Mouse (Mus musculus): Measurements from ENCODE around the gene D130052B06Rik. TPM values are rescaled to one million over a fixed set of nuclear protein-coding genes. Genes with fewer than 3 reads are reported as not detected.

The D130052B06Rik gene
- polyA plus RNA-seq, 1 experiment: not detected

DNA sequence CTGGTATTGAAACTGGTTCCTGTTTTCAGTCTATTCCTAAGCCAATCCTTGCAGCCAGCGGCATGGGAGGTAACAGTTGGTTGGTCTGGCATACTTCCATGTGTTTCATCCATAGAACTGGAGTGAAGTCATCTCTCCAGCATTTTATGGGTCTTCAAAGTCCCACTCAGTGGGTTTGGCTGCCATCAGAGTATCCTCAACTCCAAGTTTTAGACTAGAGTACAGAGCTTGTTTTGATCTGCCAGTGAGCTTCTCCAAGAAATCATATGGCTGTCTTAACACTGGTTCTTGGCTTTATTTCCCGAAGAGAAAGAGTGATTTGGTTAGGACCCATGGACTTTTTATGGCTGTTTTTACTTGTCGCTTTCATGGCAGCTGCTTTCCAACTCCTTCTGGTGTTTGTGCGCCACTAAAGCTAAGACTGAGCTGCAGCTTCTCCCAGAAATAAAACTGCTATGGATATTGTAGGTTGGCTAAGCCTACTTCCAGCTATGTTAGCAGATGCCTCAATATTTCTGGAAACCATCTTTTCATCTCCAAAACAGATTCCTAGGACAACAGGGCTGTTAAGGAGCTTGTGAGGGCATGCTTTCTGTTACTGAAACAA, 28.1 kb downstream of the D130052B06Rik start:
- Histone ChIP-seq H3K27me3 (ENCODE audit: control insufficient read depth, insufficient read depth, low read length) (no peaks in the 10 kb centered on the region), H3K4me1 (ENCODE audit: control insufficient read depth, insufficient read depth, low read length) (no peaks in the 10 kb centered on the region), H3K36me3 (ENCODE audit: control insufficient read depth, insufficient read depth, low read length) (no peaks in the 10 kb centered on the region), H3K27ac (ENCODE audit: control insufficient read depth, insufficient read depth, low read depth, low read length) (no peak overlapping the region), H3K4me3 (ENCODE audit: control insufficient read depth, low read depth, low read length) (no peak overlapping the region)
- TF ChIP-seq POLR2A (IDR thresholded peaks at IDR 0.05; ENCODE audit: control insufficient read depth, low read depth, low read length) (no peak), CTCF (IDR thresholded peaks at IDR 0.05; ENCODE audit: control insufficient read depth, insufficient read depth, insufficient replicate concordance, low read depth, low read length) (no peak)

- Histone ChIP-seq H3K4me1 (ENCODE audit: control insufficient read depth, insufficient read depth, low read length) (no peaks in the 10 kb centered on the region), H3K36me3 (ENCODE audit: control insufficient read depth, insufficient read depth, low read length) (no peaks in the 10 kb centered on the region), H3K27ac (ENCODE audit: control insufficient read depth, insufficient read depth, low read depth, low read length) (no peak overlapping the region), H3K4me3 (ENCODE audit: control insufficient read depth, low read depth, low read length) (no peak overlapping the region), H3K27me3 (ENCODE audit: control insufficient read depth, insufficient read depth, low read length) (no peaks in the 10 kb centered on the region)
- TF ChIP-seq CTCF (IDR thresholded peaks at IDR 0.05; ENCODE audit: control insufficient read depth, insufficient read depth, insufficient replicate concordance, low read depth, low read length) (no peak), POLR2A (IDR thresholded peaks at IDR 0.05; ENCODE audit: control insufficient read depth, low read depth, low read length) (no peak)
Observed at GRCm38 (mm10) chr11:33637107-33637506, 38.0 kb downstream of the D130052B06Rik start.

GRCm38 (mm10) chr11:33649358-33649757, 50.3 kb downstream of the D130052B06Rik start:
- Histone ChIP-seq H3K36me3 (ENCODE audit: control insufficient read depth, insufficient read depth, low read length) (no peaks in the 10 kb centered on the region), H3K4me3 (ENCODE audit: control insufficient read depth, low read depth, low read length) (no peak overlapping the region), H3K27me3 (ENCODE audit: control insufficient read depth, insufficient read depth, low read length) (no peaks in the 10 kb centered on the region), H3K4me1 (ENCODE audit: control insufficient read depth, insufficient read depth, low read length) (no peaks in the 10 kb centered on the region), H3K27ac (ENCODE audit: control insufficient read depth, insufficient read depth, low read depth, low read length) (no peak overlapping the region)
- TF ChIP-seq CTCF (IDR thresholded peaks at IDR 0.05; ENCODE audit: control insufficient read depth, insufficient read depth, insufficient replicate concordance, low read depth, low read length) (no peak), POLR2A (IDR thresholded peaks at IDR 0.05; ENCODE audit: control insufficient read depth, low read depth, low read length) (no peak)

GRCm38 (mm10) chr11:33654485-33654884, 55.4 kb downstream of the D130052B06Rik start:
- no peaks in the 10 kb centered on the region for H3K4me1 ChIP-seq (ENCODE audit: control insufficient read depth, insufficient read depth, low read length)
- no peaks in the 10 kb centered on the region for H3K36me3 ChIP-seq (ENCODE audit: control insufficient read depth, insufficient read depth, low read length)
- H3K4me3 ChIP-seq (ENCODE audit: control insufficient read depth, low read depth, low read length): no peak overlapping the region
- no peaks in the 10 kb centered on the region for H3K27me3 ChIP-seq (ENCODE audit: control insufficient read depth, insufficient read depth, low read length)
- TF ChIP-seq CTCF (IDR thresholded peaks at IDR 0.05; ENCODE audit: control insufficient read depth, insufficient read depth, insufficient replicate concordance, low read depth, low read length): no peak
- TF ChIP-seq POLR2A (IDR thresholded peaks at IDR 0.05; ENCODE audit: control insufficient read depth, low read depth, low read length): no peak
- no peak overlapping the region for H3K27ac ChIP-seq (ENCODE audit: control insufficient read depth, insufficient read depth, low read depth, low read length)

DNA sequence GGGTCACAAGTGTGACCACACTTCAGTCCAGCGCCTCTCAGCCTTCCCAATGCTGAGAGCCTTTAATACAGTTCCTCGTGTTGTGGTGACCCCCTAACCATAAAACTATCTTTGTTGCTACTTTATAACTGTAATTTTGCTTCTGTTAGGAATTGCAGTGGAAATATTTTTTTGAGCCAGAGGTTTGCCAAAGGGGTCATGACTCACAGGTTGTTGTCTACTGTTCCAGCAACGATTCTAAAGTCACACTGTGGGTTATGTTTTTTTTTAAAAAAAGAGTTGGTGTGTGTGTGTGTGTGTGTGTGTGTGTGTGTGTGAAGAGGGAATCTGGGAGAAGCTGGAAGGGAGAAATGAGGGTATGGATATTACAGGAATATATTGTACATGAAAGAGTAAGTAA, 56.1 kb downstream of the D130052B06Rik start:
- H3K27ac ChIP-seq (ENCODE audit: control insufficient read depth, insufficient read depth, low read depth, low read length): no peak overlapping the region
- H3K27me3 ChIP-seq (ENCODE audit: control insufficient read depth, insufficient read depth, low read length): no peaks in the 10 kb centered on the region
- no peak overlapping the region for H3K4me3 ChIP-seq (ENCODE audit: control insufficient read depth, low read depth, low read length)

GRCm38 (mm10) chr11:33655861-33656593, 56.9 kb downstream of the D130052B06Rik start:
- Histone ChIP-seq H3K4me3 (ENCODE audit: control insufficient read depth, low read depth, low read length) (no peak overlapping the region), H3K36me3 (ENCODE audit: control insufficient read depth, insufficient read depth, low read length) (no peaks in the 10 kb centered on the region), H3K27ac (ENCODE audit: control insufficient read depth, insufficient read depth, low read depth, low read length) (no peak overlapping the region), H3K27me3 (ENCODE audit: control insufficient read depth, insufficient read depth, low read length) (no peaks in the 10 kb centered on the region), H3K4me1 (ENCODE audit: control insufficient read depth, insufficient read depth, low read length) (no peaks in the 10 kb centered on the region)
- no peak for TF ChIP-seq CTCF (IDR thresholded peaks at IDR 0.05; ENCODE audit: control insufficient read depth, insufficient read depth, insufficient replicate concordance, low read depth, low read length)

More for the DNA sequence above, 56.1 kb downstream of the D130052B06Rik start:
- Histone ChIP-seq H3K4me1 (ENCODE audit: control insufficient read depth, insufficient read depth, low read length) (no peaks in the 10 kb centered on the region), H3K36me3 (ENCODE audit: control insufficient read depth, insufficient read depth, low read length) (no peaks in the 10 kb centered on the region)
- TF ChIP-seq POLR2A (IDR thresholded peaks at IDR 0.05; ENCODE audit: control insufficient read depth, low read depth, low read length) (no peak), CTCF (IDR thresholded peaks at IDR 0.05; ENCODE audit: control insufficient read depth, insufficient read depth, insufficient replicate concordance, low read depth, low read length) (no peak)

GRCm38 (mm10) chr11:33660016-33660913, 61.2 kb downstream of the D130052B06Rik start:
- Histone ChIP-seq H3K4me1 (ENCODE audit: control insufficient read depth, insufficient read depth, low read length) (no peaks in the 10 kb centered on the region), H3K27ac (ENCODE audit: control insufficient read depth, insufficient read depth, low read depth, low read length) (no peak overlapping the region), H3K27me3 (ENCODE audit: control insufficient read depth, insufficient read depth, low read length) (no peaks in the 10 kb centered on the region), H3K4me3 (ENCODE audit: control insufficient read depth, low read depth, low read length) (no peak overlapping the region), H3K36me3 (ENCODE audit: control insufficient read depth, insufficient read depth, low read length) (no peaks in the 10 kb centered on the region)
- no peak for TF ChIP-seq POLR2A (IDR thresholded peaks at IDR 0.05; ENCODE audit: control insufficient read depth, low read depth, low read length)
- TF ChIP-seq CTCF (IDR thresholded peaks at IDR 0.05; ENCODE audit: control insufficient read depth, insufficient read depth, insufficient replicate concordance, low read depth, low read length): no peak
